Mouse (Mus musculus): ENCODE measurements around the gene Vmn1r188. TPM values are rescaled to one million over a fixed set of nuclear protein-coding genes. Genes with fewer than 3 reads are reported as not detected.
"Not testable (repeated sequence)": the region's sequence is repeated elsewhere in the genome, so short reads cannot be mapped to it uniquely, and the experiment has no call there.

The Vmn1r188 gene
- polyA plus RNA-seq, 1 experiment from 2014 or later: not detected

DNA sequence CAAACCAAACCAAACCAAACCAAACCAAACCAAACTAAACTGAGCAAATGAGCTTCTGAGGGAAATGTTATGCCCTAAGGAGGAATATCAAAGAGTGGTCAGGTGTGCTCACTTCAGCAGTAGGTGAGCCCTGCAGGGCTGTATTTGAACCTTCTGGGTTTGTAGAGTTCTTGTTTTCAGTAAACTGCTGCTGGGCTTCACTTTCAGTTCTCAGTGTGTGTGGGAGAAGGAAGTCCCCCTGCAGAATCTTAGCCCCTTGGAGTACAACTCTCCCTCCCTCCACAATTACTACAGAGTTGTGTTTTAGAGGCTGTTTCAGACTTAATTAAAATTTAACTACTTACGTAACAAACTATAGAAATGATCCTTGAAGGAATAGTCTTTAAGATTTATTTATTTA, 30.5 kb upstream of the Vmn1r188 start:
- H3K9me3 ChIP-seq: no peaks in the 10 kb centered on the region
- no peaks in the 10 kb centered on the region for H3K36me3 ChIP-seq
- H3K4me1 ChIP-seq: peaks cover 2% of the 10 kb centered on the region; the same call in 1 of the 2 replicates
- no peak overlapping the region for H3K4me2 ChIP-seq (replicated peaks)
- H3K27me3 ChIP-seq: no peaks in the 10 kb centered on the region
- WGBS: 96% methylated on average over 1 of the region's 1 CpGs
- no peak overlapping the region for H3K4me3 ChIP-seq
- ATAC-seq (ENCODE audit: insufficient number of reproducible peaks, insufficient read depth, low FRiP score, low TSS enrichment): no peak
- no peak overlapping the region for H3K27ac ChIP-seq
- no peak overlapping the region for H3K9ac ChIP-seq

DNA sequence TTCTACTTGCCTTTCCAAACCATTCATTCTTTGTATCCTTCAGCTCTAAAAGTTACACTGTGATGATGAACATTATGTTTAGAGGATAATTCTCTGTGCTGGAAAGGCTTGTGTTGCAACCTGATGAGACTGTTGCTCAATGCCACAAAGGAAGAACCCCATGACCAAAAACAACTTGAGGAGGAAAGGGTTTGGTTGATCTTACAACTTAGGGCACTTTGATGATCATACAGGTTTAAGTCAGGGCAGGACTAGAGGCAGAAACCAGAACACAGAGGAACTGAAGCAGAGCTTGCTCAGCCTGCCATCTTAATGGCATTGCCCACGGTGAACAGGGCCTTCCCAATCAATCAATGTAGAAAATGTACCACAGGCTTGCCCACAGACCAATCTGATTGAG, 22.8 kb upstream of the Vmn1r188 start:
- no peaks in the 10 kb centered on the region for H3K4me1 ChIP-seq
- no peaks in the 10 kb centered on the region for H3K36me3 ChIP-seq
- H3K4me2 ChIP-seq (replicated peaks): no peak overlapping the region
- H3K9me3 ChIP-seq: no peaks in the 10 kb centered on the region
- no peak overlapping the region for H3K4me3 ChIP-seq
- no peak for ATAC-seq (ENCODE audit: insufficient number of reproducible peaks, insufficient read depth, low FRiP score, low TSS enrichment)
- WGBS: 79% methylated on average over 1 of the region's 1 CpGs
- H3K9ac ChIP-seq: no peak overlapping the region
- no peak overlapping the region for H3K27ac ChIP-seq
- H3K27me3 ChIP-seq: no peaks in the 10 kb centered on the region

DNA sequence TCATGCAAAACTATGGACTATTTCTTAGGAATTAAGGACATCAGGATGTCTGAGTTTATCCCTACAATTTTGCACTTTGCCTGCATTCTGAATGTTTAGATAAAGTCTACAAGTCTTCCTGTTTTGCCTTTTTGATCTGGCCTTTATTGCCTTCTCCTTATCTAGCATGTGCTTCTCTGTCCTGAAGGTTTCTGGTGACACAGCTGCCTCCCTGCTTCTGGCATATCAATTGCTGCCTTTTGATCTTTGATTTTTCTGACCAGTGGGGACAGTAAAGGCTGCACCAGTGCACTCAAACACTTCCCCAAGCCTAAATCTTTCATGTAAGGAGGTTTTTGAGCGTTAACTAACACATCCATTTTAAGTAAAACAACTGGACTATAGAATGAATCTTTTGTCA, 20.8 kb upstream of the Vmn1r188 start:
- H3K4me2 ChIP-seq (replicated peaks): no peak overlapping the region
- H3K9ac ChIP-seq: no peak overlapping the region
- ATAC-seq (ENCODE audit: insufficient number of reproducible peaks, insufficient read depth, low FRiP score, low TSS enrichment): no peak
- H3K27me3 ChIP-seq: no peaks in the 10 kb centered on the region
- H3K4me1 ChIP-seq: no peaks in the 10 kb centered on the region
- no peaks in the 10 kb centered on the region for H3K36me3 ChIP-seq
- H3K9me3 ChIP-seq: no peaks in the 10 kb centered on the region
- H3K27ac ChIP-seq: no peak overlapping the region
- H3K4me3 ChIP-seq: no peak overlapping the region
- 71% methylated on average over 1 of the region's 1 CpGs for WGBS

DNA sequence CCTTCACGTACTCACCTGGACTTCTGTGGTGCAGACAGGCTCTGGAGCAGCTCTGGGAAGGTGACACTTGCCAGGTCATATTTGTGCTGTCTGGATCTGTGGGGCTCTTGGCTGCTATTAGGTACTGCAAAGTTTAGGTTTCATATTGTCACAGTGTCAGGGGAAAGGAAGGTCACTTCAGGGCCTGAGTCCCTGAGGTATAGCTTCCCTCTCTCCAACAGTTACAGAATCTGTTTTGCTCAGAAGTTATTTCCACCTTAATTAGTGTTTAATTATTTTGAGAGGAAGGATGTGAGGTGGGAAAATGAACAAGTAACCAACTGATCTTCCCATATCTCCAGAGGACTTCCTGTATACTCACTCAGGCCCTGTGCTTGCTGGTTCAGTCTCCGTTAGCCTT, 21.5 kb downstream of the Vmn1r188 start, which contains the start of gene Vmn1r189:
Gene Vmn1r189 (minus strand): TSS at position 101 of the 400 bp plus-strand sequence.
- H3K9ac ChIP-seq; H3K4me2 ChIP-seq (replicated peaks); ATAC-seq (ENCODE audit: insufficient number of reproducible peaks, insufficient read depth, low FRiP score, low TSS enrichment); H3K4me3 ChIP-seq; H3K27ac ChIP-seq; H3K36me3 ChIP-seq; H3K27me3 ChIP-seq; H3K9me3 ChIP-seq; H3K4me1 ChIP-seq: not testable (repeated sequence)
- 82% methylated on average over 2 of the region's 2 CpGs for WGBS

DNA sequence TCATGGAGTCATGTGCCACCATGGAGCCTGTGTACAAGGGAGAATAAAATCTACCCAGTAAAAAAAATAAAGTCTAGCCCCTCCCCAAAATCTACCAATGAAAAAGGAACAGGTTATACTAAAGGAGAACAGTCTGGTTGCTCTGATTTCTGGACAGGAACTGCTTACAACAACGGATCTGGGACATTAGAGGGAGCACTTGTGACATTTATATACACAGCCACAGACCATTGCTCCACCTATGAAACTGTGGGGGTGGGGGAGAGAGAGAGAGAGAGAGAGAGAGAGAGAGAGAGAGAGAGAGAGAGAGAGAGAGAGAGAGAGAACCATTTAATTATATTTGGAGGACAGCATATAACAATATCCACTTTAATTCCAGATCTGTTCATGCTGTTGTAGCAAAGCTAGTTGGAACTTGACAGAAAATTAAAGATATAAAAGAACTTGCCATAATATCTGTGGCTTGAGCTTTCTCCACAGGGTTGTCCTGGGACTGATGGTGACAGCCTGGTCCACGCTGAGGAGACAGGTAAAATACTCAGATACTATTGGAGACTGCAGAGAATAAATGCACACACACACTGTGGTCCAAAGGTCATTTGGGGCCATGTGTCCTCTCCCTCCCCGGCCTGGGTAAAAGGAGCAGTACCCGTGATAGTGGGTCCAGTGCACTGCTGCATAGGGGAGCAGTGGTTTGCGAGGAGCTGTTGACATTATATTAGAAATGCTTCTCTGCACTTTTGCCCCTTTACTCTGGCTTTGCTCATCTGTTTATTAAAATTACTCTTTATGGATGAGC, 52.5 kb downstream of the Vmn1r188 start:
- not testable (repeated sequence) for H3K4me3 ChIP-seq; H3K9ac ChIP-seq; ATAC-seq (ENCODE audit: insufficient number of reproducible peaks, insufficient read depth, low FRiP score, low TSS enrichment); H3K27me3 ChIP-seq; H3K27ac ChIP-seq; H3K4me2 ChIP-seq (replicated peaks); H3K4me1 ChIP-seq; H3K36me3 ChIP-seq; H3K9me3 ChIP-seq
- 75% methylated on average over 5 of the region's 5 CpGs for WGBS

Small RNA genes lying within 50 kb of the gene (microRNA-seq; reads per million reads assigned to microRNA genes)
- gene Gm26300 (not detected), gene Gm44390 (not detected), gene Gm44486 (not detected)

Other genes with a start within 250 kb of the Vmn1r188 start
- gene Zfp184, start 139.3 kb upstream of the Vmn1r188 start, polyA plus RNA-seq (2016; fragmentation: Nextera tagmentation; extraction: Ambion mirVana): 21.7 and 23.6 TPM in 2 replicates
- gene Pom121l2, start 103.2 kb upstream of the Vmn1r188 start, polyA plus RNA-seq (2016; fragmentation: Nextera tagmentation; extraction: Ambion mirVana): 0.33 TPM in 1 of 2 replicates, not detected in the other
- 0.69 and 0.95 TPM in 2 replicates for gene Prss16, start 74.7 kb upstream of the Vmn1r188 start, polyA plus RNA-seq (2016; fragmentation: Nextera tagmentation; extraction: Ambion mirVana)
- 8.0 and 8.3 TPM in 2 replicates for gene Hist1h2ah, start 48.9 kb upstream of the Vmn1r188 start, polyA plus RNA-seq (2016; fragmentation: Nextera tagmentation; extraction: Ambion mirVana)
- gene Hist1h2bk, start 48.6 kb upstream of the Vmn1r188 start, polyA plus RNA-seq (2016; fragmentation: Nextera tagmentation; extraction: Ambion mirVana): 19.4 and 20.1 TPM in 2 replicates
- 26.8 and 29.2 TPM in 2 replicates for gene Hist1h4i, start 43.1 kb upstream of the Vmn1r188 start, polyA plus RNA-seq (2016; fragmentation: Nextera tagmentation; extraction: Ambion mirVana)
- gene Hist1h2ag, start 41.5 kb upstream of the Vmn1r188 start, polyA plus RNA-seq (2016; fragmentation: Nextera tagmentation; extraction: Ambion mirVana): 117 and 124 TPM in 2 replicates
- 15.2 and 17.7 TPM in 2 replicates for gene Hist1h2bj, start 41.2 kb upstream of the Vmn1r188 start, polyA plus RNA-seq (2016; fragmentation: Nextera tagmentation; extraction: Ambion mirVana)
- gene Vmn1r189, start 21.4 kb downstream of the Vmn1r188 start, polyA plus RNA-seq (2016; fragmentation: Nextera tagmentation; extraction: Ambion mirVana): not detected in 2 replicates
- gene Vmn1r191, start 99.5 kb downstream of the Vmn1r188 start, polyA plus RNA-seq (2016; fragmentation: Nextera tagmentation; extraction: Ambion mirVana): not detected in 2 replicates
- gene Vmn1r192, start 106.7 kb downstream of the Vmn1r188 start, polyA plus RNA-seq (2016; fragmentation: Nextera tagmentation; extraction: Ambion mirVana): not detected in 2 replicates
- gene Vmn1r193, start 138.7 kb downstream of the Vmn1r188 start, polyA plus RNA-seq (2016; fragmentation: Nextera tagmentation; extraction: Ambion mirVana): not detected in 2 replicates
- not detected in 2 replicates for gene Vmn1r194, start 159.8 kb downstream of the Vmn1r188 start, polyA plus RNA-seq (2016; fragmentation: Nextera tagmentation; extraction: Ambion mirVana)
- gene Vmn1r195, start 186.1 kb downstream of the Vmn1r188 start, polyA plus RNA-seq (2016; fragmentation: Nextera tagmentation; extraction: Ambion mirVana): not detected in 2 replicates
- not detected in 2 replicates for gene Vmn1r196, start 205.5 kb downstream of the Vmn1r188 start, polyA plus RNA-seq (2016; fragmentation: Nextera tagmentation; extraction: Ambion mirVana)
- not detected in 2 replicates for gene Vmn1r197, start 240.1 kb downstream of the Vmn1r188 start, polyA plus RNA-seq (2016; fragmentation: Nextera tagmentation; extraction: Ambion mirVana)

Data from embryonic facial prominence, embryonic 12.5 days (tissue).